Mouse (Mus musculus): ENCODE measurements around the gene Capn5.

Capn5 gene

GRCm38 (mm10) chr7:98117012-98117660 lies 60.9 kb downstream of the Capn5 start:
- intact Hi-C loops (cut with DNase I) = loop anchor here (5.0 to 10.0 kb wide), 2 partner anchors 45 to 372 kb away; no protein-coding TSS in a partner anchor

DNA sequence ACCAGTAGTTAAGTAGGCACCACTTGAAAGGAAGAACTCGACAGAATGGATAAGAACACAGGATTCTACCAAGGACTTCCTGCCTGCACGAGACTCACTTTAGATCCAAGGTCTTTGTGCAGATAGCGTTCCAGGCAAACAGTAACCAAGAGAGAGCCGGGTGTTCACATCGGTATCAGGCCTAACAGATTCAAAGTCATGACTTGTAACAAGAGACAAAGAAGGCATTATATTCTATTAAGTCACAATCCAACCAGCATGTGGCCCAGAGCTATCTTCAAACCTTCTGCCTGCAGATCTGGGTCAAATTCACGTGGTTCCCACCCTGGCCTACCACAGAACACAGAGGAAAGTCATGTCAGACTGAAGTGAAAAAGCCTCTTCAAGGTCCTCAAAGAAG lies 63.4 kb downstream of the Capn5 start:
- intact Hi-C loops (cut with DNase I) = loop anchor here (5.0 to 10.0 kb wide), 2 partner anchors 42 to 370 kb away; no protein-coding TSS in a partner anchor

- intact Hi-C loops (cut with DNase I) = loop anchor here (10.0 kb wide), 1 partner anchor 366 kb away; no protein-coding TSS in a partner anchor
Observed at GRCm38 (mm10) chr7:98111233-98111632, 66.8 kb downstream of the Capn5 start.

GRCm38 (mm10) chr7:98109771-98110170 lies 68.3 kb downstream of the Capn5 start:
- intact Hi-C loops (cut with DNase I) = loop anchor here (10.0 kb wide), 1 partner anchor 365 kb away; no protein-coding TSS in a partner anchor

GRCm38 (mm10) chr7:98108636-98109430 lies 69.2 kb downstream of the Capn5 start:
- intact Hi-C loops (cut with DNase I) = no loop called here

DNA sequence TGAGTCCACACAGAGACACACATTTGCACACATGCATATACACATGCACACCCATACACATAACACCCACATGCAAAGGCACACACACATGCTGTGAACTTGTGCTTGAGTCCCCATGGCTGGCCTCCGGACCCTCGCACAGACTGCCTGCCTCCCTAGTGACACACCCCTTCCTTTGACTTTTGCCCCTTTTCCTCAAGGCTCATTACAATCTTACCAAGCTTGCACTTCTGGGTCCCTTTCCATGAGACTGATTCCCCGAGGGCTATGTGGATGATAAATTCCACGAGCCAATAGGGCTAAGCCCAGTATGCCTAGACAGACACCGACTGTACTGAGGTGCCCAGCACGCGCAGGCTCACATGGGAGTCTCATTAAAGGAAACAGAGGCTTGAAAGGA lies 71.8 kb downstream of the Capn5 start:
- intact Hi-C loops (cut with DNase I) = no loop called here

DNA sequence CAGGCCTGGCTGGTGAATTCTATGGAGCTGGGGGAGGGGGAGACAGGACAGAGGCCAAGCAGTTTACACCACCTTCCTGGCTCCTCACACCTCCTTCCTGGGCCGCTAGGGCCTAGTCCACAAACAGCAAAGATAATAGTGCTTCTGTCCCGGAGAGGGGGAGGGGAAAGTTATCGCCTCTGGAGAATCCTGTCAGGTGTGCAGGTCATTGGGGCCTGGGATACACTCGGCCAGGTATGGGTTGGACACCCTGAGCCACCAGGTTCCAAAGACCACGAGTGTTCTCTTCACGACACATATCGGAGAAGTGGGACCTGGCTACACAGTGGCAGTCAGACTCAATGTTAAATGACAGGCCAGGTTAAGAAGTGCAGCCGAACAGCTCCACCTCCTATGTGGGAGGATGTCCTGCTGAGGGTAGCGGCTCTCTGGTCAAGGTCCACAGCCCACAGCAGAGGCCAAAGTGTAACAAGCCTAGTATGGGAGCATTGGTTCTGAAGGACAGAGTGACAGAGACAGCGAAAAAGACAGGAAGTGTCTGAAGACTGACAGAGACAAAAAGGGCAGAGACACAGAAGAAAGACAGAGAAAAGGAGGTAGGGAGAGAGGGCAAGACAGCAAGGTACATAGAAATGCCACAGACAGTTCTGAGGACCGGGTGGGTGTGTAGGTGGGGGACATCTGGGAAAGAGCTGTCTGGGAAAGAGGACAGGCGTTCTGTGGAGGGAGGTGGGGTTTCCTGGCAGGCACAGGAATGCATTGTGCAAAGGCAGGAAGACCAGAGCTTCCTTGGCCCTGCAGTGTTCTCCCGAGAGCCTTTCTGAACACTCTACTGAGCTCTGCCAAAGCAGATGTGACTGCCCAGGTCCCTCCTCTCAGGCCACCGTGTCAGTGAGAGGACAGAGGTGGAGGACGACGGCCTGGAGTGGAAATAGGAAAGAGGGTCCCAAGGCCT lies 73.3 kb downstream of the Capn5 start:
- intact Hi-C loops (cut with DNase I) = loop anchor here (2.0 to 5.0 kb wide), 2 partner anchors 14 to 48 kb away; partner anchors contain the start of gene Myo7a

- intact Hi-C loops (cut with DNase I) = loop anchor here (2.0 to 5.0 kb wide), 2 partner anchors 15 to 48 kb away; partner anchors contain the start of gene Myo7a
Observed at GRCm38 (mm10) chr7:98103942-98104292, 74.2 kb downstream of the Capn5 start.

DNA sequence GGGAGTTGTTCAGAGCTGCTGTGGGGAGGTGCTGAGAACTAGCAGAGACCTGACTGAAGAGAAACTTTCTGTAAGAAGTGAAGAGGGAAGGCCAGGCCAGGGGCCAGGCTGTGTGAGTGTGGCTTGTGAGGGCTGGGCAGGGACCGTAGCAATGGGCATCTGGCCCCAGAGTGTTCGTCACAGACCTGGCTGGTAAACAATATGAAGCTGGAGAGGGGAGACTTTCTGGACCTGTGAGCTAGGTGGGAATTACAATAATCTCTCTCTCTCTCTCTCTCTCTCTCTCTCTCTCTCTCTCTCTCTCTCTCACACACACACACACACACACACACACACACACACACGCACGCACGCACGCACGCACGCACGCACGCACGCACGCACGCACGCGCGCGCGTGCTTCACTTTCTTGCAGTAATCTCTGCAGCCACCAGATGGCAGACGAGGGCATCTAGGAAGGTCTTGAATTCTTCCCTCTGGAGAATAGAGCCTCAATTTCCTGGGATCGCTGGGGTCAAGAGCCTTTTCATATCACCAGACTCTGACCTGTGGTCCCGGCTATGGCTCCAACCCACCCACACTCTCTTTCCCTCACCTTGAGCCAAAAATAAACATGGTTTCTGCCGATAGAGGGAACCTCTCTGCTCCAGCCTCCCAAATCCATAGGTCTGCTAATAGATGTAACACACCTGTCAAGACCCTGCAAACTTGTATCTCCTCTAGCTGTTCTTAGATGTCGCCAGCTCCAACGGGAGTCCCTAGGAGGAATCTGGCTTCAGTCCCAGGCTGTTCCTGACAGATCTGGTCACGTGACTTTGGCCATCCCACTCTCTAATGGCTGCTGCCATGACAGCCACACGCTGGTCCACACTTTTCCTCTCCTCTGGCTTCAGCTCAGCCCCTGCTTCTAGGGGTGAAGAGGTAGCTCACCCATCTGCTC lies 74.8 kb downstream of the Capn5 start:
- intact Hi-C loops (cut with DNase I) = loop anchor here (5.0 kb wide), 1 partner anchor 49 kb away; no protein-coding TSS in a partner anchor

DNA sequence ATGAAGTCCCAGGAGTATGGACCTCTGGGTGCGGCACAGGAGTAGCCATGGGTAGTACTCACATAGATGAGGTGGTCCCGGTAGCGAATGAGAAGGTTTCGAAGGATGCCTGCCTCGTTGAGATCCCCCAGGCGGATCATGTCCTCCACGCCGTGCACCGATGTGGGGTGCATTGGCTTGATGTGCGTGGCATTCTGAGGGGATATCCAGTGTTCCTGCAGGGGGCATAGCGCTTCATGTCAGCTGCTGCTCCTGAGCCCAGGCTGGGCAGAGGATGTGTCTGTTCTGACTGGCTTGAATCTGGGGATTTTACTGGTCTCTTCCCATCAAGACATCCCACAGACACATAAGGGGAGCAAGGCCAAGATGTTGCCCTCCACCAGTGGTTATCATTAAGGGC lies 75.6 kb downstream of the Capn5 start:
- intact Hi-C loops (cut with DNase I) = loop anchor here (5.0 kb wide), 1 partner anchor 50 kb away; no protein-coding TSS in a partner anchor

DNA sequence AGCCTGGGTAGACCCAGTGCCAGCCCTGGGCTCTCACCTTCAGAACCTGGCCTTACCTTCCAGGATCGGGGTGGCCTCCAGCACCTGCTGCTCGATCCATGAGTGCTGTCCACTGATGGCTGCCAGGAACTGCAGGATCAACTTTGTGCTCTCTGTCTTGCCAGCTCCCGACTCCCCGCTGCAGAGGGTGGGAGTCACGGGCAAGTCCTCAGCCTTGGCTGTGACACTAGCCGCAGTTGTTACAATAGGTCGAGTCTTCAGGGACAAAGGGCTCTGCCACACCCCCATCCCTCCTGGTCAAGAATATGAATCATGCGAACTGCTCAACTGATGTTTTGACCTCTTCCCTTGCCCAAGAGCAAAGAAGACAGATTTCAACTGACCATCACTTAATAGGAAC lies 80.5 kb downstream of the Capn5 start:
- intact Hi-C loops (cut with DNase I) = no loop called here

DNA sequence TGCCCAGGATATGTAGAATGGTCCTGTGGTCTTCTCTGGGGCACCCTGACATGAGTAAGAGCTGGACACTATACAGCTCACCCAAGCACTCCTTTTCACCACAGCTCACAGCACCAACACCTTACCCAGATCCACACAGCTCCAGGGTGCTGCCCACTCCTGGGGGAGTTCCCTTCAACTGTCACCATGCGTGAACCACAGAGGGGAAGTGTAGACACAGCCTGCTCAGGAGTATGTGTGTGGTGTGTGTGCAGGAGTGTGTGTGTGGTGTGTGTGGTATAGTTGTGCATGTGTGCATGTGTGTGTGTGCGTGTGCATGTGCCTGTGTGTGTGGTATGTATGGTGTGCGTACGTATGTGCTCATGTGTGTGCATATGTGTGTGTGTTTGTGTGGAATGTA lies 82.2 kb downstream of the Capn5 start:
- intact Hi-C loops (cut with DNase I) = no loop called here

DNA sequence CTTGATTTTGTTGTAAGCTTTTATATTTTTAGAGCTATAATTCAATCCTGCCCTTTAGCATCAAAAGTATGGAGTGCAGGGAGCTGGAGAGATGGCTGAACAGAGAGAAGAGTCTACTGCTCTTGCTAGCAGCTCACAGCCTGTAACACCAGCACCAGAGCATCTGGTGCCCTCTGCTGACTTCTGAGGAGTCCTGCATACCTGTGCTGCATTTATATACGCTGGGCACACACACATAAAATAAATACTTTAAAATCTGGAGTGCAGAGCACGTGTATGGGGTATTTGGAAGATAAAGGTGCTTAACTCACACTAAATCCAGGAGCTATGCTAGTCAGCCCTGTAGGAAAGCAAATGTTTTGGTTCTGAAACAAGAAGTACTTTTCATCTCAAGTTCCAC lies 91.7 kb downstream of the Capn5 start:
- intact Hi-C loops (cut with DNase I) = no loop called here

DNA sequence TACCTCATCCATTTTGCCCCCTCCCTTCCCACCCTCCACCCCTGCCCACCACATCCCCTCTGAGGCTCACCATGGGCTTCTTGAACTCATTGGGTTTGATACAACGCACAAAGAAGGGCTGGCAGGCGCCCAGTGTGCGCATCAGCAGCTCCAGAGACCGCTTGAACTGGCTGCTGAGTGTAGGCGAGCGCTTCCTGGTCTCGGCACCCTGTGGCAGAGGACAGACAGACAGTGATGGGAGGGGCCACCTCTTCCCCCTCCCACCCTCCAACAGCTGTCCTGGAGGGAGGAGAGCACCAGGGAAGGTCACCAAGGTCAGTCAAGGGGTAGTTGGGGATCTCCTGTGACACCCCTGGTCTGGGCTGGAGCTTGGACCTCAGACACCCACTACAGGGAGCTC lies 92.8 kb downstream of the Capn5 start:
- intact Hi-C loops (cut with DNase I) = no loop called here

GRCm38 (mm10) chr7:98084541-98085293 lies 93.4 kb downstream of the Capn5 start:
- intact Hi-C loops (cut with DNase I) = no loop called here

DNA sequence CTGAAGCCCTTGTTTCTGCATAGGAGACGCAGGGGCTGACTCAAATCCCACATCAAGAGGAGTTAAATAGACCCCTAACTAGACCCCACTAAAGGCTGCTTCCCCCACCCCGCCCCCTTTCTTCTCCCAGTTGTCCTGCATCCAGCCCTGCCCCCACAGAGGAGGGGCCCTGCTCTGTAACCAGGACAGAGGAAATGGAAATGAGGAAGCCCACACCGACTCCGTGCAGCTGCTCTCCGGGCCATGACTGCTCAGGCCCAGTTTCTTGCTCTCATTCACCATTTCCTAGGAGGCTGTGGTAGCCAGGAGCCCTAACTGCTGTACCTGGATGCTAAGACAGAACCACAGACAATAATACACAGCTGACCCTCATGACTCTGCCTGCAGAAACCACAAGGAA lies 95.7 kb downstream of the Capn5 start:
- intact Hi-C loops (cut with DNase I) = no loop called here

DNA sequence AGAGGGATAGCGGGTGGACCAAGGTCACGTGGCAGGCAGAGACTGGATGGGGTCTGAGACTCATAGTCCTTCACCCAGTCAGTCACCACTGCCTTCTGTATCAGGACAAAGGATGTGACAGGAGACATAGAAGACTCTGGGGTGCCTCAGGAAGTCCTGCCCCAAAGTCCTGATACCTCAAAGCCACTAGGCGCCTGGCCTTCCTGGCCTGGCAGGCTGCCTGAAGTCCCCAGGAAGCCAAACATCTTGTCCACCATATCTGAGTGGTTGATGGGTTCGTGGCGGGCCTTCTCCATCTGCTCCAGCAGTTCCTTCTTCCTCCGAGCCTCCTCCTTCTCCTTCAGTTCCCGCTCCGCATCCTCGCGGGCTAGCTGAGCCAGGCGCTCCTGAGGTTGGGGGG lies 100.6 kb downstream of the Capn5 start:
- intact Hi-C loops (cut with DNase I) = loop anchor here (10.0 kb wide), 1 partner anchor 333 kb away; no protein-coding TSS in a partner anchor

- intact Hi-C loops (cut with DNase I) = loop anchor here (5.0 to 10.0 kb wide), 2 partner anchors 46 to 327 kb away; partner anchors contain the start of gene Myo7a
Observed at GRCm38 (mm10) chr7:98071620-98072019, 106.5 kb downstream of the Capn5 start.

Data from adrenal gland (tissue).